Mouse (Mus musculus) splenic B cell, adult 2 months (primary cell): Measurements from ENCODE around the gene Olfr352.

Experiments
- DNase-seq: peaks from one replicate; pipeline ENCODE4 v3.0.0-alpha.2; 2011; ENCODE audit warnings: low read depth, low spot score
- H3K27me3 ChIP-seq: 2 replicates; pipeline ENCODE4 v1.6.1; 2012; ENCODE audit warnings: mild to moderate bottlenecking, low read length, moderate library complexity, mixed read lengths; ENCODE audit not compliant: control insufficient read depth, poor library complexity, insufficient read depth, severe bottlenecking
- H3K36me3 ChIP-seq: 2 replicates; pipeline ENCODE4 v1.6.1; 2012; ENCODE audit warnings: mild to moderate bottlenecking, low read length, moderate library complexity, mixed read lengths; ENCODE audit not compliant: control insufficient read depth, poor library complexity, insufficient read depth, severe bottlenecking

Olfr352 gene

DNA sequence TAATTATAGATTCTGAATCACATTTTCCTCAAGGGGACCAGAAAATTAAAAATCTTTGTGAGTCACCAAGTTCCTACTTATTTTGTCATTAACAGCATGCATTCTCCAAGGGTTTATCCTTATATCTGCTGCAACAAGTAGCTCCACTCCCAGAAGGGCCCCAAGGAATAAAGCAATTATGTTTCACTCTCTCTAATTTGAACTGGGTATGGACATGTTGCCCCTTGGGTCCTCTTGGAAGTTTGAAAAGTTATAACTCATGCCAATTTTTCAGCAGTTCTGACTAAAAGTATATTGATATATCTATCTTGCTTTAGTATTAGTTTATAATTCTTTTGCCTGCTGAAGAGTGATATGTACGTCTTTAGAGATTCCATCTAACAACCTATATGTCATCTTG, at the start of gene Olfr352:
Olfr352 (plus strand) TSS at position 301 of the 400 bp plus-strand sequence.
- no peak for DNase-seq
- no peaks in the 10 kb centered on the region for H3K36me3 ChIP-seq
- H3K27me3 ChIP-seq: no peaks in the 10 kb centered on the region

DNA sequence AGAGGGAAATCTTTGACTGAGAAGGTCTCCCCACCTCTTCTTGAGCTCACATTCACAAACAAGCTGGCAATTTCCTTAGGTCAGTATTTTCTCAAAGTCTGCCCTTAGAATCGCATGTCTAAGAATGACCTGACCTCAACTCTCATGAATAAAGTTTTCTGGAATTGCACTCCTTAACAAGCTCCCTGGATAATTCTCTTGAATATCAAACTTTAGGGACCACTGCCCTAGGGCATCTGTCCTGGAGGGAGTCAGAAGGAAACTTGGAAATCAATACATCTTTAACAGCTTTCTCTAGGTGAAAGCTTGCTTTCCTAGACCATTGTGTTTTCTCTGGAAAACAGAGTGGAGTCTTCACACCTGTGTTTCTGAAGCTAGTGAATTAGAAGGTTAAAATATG, 22.2 kb upstream of the Olfr352 start, which contains the start of gene Olfr350:
Olfr350 (plus strand) TSS at position 301 of the 400 bp plus-strand sequence.
- H3K36me3 ChIP-seq: no peaks in the 10 kb centered on the region
- no peaks in the 10 kb centered on the region for H3K27me3 ChIP-seq
- DNase-seq: no peak

- H3K27me3 ChIP-seq: no peaks in the 10 kb centered on the region
- DNase-seq: no peak
- H3K36me3 ChIP-seq: no peaks in the 10 kb centered on the region
Measured at GRCm38 (mm10) chr2:36862560-36862959, 5.7 kb upstream of the Olfr352 start, which contains the start of gene Olfr351. Gene Olfr351 (minus strand): TSS chr2:36862660.

DNA sequence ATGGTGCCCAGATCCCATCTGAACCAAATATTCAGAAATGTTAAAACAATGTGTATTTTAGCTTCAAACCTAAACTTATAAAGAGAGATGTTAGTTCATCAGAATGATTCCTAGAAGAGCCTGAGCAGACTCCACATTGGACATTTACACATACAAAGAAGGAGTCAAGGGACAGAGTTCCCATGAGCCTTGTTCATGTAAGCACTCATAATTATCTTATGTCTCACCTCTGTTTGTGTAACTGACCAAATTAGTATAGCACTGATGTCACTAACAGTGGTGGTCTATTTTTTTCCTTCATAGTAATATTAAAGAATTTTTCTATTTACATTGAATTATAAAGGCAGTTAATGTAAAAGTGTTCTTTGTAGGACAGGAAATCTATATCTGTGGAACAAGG, 24.6 kb downstream of the Olfr352 start, which contains the start of gene Olfr353:
Olfr353 (minus strand) TSS at position 101 of the 400 bp plus-strand sequence.
- H3K36me3 ChIP-seq: no peaks in the 10 kb centered on the region
- no peaks in the 10 kb centered on the region for H3K27me3 ChIP-seq
- DNase-seq: no peak

DNA sequence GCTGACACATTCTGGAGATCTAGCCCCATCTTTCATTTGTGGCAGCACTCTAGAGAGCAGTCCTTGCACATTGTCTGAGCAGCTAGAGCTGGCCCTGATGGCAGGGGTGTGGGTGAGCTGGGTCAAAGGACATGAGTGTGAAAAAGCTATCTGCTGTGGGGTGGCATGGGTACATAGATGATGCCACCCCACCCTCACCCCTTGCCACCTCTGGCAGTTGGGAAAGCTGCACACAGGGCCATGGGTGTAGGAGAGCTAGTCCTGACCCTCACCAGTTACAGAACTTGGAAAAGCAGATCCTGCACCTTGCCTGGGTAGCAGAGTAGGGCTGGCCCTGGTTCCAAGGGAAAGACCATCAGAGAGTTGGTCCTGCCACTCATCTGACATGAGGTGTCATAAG, 28.9 kb downstream of the Olfr352 start:
- no peaks in the 10 kb centered on the region for H3K36me3 ChIP-seq
- H3K27me3 ChIP-seq: no peaks in the 10 kb centered on the region
- no peak for DNase-seq

DNA sequence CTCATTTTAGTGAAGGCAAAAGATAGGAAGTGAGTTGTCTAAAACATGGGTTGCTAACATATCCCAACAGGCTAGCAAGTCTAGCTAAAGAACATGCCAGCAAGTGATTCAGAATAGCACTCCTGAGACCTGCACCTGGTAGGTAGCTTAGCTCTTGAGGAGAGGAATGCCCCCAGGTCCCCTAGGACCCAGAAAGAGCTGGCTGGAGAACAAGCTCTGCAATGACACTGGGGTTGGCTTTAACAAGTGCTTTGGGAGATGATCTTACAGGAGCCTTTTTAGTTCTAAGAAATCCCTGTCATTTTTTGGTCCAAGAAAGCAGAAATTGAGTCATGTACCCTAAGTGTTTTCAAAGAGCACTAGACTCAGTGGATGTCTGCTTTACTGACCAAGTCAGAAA, 37.1 kb downstream of the Olfr352 start, which contains the start of gene Olfr354:
Olfr354 (plus strand) TSS at position 301 of the 400 bp plus-strand sequence.
- DNase-seq: no peak
- no peaks in the 10 kb centered on the region for H3K36me3 ChIP-seq
- no peaks in the 10 kb centered on the region for H3K27me3 ChIP-seq
